Mouse (Mus musculus): ENCODE data around the gene Hoxc10. TPM values are rescaled to one million over a fixed set of nuclear protein-coding genes. Genes with fewer than 3 reads are reported as not detected.

The Hoxc10 gene
- polyA plus RNA-seq, 1 experiment from 2014 or later: 0.25 TPM

DNA sequence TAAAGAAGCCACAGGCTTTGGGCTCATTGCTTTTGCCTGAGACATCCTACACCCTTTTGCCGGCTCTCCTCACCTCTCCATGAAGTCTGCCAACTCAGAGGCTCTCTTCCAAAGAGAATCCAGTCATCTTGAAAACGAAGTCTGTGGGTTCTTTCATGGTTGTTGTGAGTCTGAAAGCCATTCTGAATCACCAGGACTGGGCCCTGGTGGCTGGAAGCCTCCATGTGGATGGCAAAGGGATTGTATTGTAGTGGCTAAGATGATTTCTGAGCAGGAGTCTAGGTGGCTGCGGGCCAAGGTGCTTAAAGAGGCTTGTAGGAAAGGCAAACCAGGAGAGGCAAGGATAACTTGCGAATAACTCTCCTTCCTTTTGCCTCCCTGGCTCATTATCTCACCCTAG, 35.6 kb downstream of the Hoxc10 start:
- peaks cover 100% of the 10 kb centered on the region for H3K27me3 ChIP-seq (replicated peaks; ENCODE audit: control insufficient read depth, insufficient read depth, low read length)
- H3K4me2 ChIP-seq (replicated peaks; ENCODE audit: low read depth): peak overlapping the region; percentile 66; the same call in 1 of the 2 replicates
- 0 out of 2 replicates have a peak, but pooled peaks have one; percentile 16 for TF ChIP-seq CTCF (IDR thresholded peaks at IDR 0.05; ENCODE audit: low read depth)
- H3K9ac ChIP-seq (ENCODE audit: low read depth, low read length): no peak overlapping the region
- no peak overlapping the region for H3K27ac ChIP-seq (ENCODE audit: low read depth, low read length)
- no peaks in the 10 kb centered on the region for H3K36me3 ChIP-seq (ENCODE audit: control insufficient read depth, insufficient read depth)
- H3K4me3 ChIP-seq (ENCODE audit: low read depth, low read length): no peak overlapping the region
- 0 out of 2 replicates have a peak, but pooled peaks cover 2% of the 10 kb centered on the region for H3K9me3 ChIP-seq (ENCODE audit: control insufficient read depth)
- no peak for ATAC-seq
- WGBS: 24% methylated on average over 4 of the region's 4 CpGs
- no peaks in the 10 kb centered on the region for H3K4me1 ChIP-seq (replicated peaks; ENCODE audit: control insufficient read depth, insufficient read depth, low read length)

DNA sequence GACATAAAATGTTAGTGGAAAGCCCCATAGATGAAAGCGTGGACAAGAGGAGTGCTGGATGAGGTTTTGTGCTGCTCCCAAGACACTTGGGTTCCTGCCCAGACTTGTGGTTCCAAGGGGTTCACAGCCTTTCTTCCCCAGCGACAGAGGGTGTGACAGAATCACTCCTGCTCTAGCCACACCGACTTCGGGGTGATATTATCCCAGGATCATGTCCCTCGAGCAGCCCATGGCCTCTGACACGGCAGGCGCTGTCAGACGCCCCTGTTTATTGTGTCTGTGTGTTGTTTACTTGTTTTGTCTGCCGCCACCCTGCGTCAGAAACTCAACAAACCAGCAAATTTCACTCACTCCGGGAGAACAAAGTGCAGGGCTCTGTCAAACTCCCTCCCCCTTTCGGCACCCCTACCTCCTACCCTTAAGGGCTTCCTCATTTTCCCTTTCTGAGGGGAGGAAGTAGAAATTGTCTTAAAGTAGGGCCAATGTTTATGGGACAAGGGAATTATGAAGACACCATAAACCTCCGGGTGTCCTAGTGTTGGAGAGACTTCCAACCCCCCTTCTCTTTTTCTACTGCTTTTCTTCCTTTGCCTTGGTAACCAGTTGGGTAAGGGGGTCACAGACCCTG, 36.3 kb downstream of the Hoxc10 start:
- peak overlapping the region; percentile 30 for H3K4me2 ChIP-seq (replicated peaks; ENCODE audit: low read depth)
- H3K4me3 ChIP-seq (ENCODE audit: low read depth, low read length): no peak overlapping the region
- no peaks in the 10 kb centered on the region for H3K9me3 ChIP-seq (ENCODE audit: control insufficient read depth)
- H3K4me1 ChIP-seq (replicated peaks; ENCODE audit: control insufficient read depth, insufficient read depth, low read length): 0 out of 2 replicates have a peak, but pooled peaks cover 2% of the 10 kb centered on the region
- no peak for TF ChIP-seq CTCF (IDR thresholded peaks at IDR 0.05; ENCODE audit: low read depth)
- peaks cover 100% of the 10 kb centered on the region for H3K27me3 ChIP-seq (replicated peaks; ENCODE audit: control insufficient read depth, insufficient read depth, low read length)
- no peaks in the 10 kb centered on the region for H3K36me3 ChIP-seq (ENCODE audit: control insufficient read depth, insufficient read depth)
- WGBS: 9% methylated on average over 13 of the region's 13 CpGs
- ATAC-seq: no peak
- no peak overlapping the region for H3K9ac ChIP-seq (ENCODE audit: low read depth, low read length)
- no peak overlapping the region; the same call in 1 of the 2 replicates for H3K27ac ChIP-seq (ENCODE audit: low read depth, low read length)

DNA sequence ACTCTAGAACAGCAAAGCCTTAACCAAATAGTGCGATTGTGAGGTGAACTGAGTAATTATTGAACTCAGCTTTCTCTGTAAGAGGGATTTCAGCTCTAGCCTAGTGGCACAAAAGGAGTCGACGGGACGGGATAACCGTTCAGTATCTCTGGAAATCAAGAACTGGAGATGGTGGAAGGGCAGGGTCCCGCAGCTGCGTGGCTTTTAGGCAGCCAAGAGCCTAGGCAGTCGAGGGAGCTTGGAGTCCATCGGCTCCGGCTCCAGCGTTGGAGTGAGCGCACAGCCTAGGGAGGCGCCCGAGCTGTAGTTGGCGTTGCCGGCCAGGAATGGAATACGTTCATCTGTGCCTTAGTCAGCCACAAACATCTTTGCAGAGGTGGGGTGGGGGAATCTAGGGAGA, 38.7 kb downstream of the Hoxc10 start:
- no peak for TF ChIP-seq CTCF (IDR thresholded peaks at IDR 0.05; ENCODE audit: low read depth)
- Histone ChIP-seq H3K27me3 (replicated peaks; ENCODE audit: control insufficient read depth, insufficient read depth, low read length) (peaks cover 99% of the 10 kb centered on the region), H3K4me2 (replicated peaks; ENCODE audit: low read depth) (peak overlapping the region; percentile 44), H3K4me3 (ENCODE audit: low read depth, low read length) (no peak overlapping the region), H3K9ac (ENCODE audit: low read depth, low read length) (no peak overlapping the region), H3K36me3 (ENCODE audit: control insufficient read depth, insufficient read depth) (no peaks in the 10 kb centered on the region), H3K9me3 (ENCODE audit: control insufficient read depth) (no peaks in the 10 kb centered on the region), H3K27ac (ENCODE audit: low read depth, low read length) (no peak overlapping the region), H3K4me1 (replicated peaks; ENCODE audit: control insufficient read depth, insufficient read depth, low read length) (0 out of 2 replicates have a peak, but pooled peaks cover 2% of the 10 kb centered on the region)
- WGBS: 2% methylated on average over 17 of the region's 17 CpGs
- no peak for ATAC-seq

DNA sequence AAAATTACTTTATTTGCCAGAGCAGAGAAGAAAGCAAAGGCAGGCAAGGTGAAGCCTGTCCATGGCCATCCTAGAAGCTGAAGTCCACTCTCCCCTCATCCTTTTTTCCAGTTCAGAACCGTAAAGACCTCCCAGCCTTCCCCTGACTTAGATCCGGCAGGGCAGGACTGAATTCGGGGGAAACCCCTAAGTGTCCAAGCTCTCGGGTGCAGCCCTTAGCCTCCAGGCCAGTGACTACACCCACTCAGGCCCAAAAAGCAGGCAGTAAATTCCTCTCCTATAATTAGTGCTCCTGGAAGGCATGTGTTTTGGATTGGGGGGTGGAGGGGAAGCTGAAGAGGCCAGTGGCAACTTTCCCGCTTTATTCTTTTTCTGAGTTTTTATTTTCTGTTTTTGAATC, 39.2 kb downstream of the Hoxc10 start:
- Histone ChIP-seq H3K9ac (ENCODE audit: low read depth, low read length) (no peak overlapping the region), H3K27ac (ENCODE audit: low read depth, low read length) (no peak overlapping the region), H3K27me3 (replicated peaks; ENCODE audit: control insufficient read depth, insufficient read depth, low read length) (peaks cover 99% of the 10 kb centered on the region), H3K4me3 (ENCODE audit: low read depth, low read length) (no peak overlapping the region), H3K4me1 (replicated peaks; ENCODE audit: control insufficient read depth, insufficient read depth, low read length) (0 out of 2 replicates have a peak, but pooled peaks cover 2% of the 10 kb centered on the region), H3K36me3 (ENCODE audit: control insufficient read depth, insufficient read depth) (no peaks in the 10 kb centered on the region), H3K4me2 (replicated peaks; ENCODE audit: low read depth) (peak overlapping the region; percentile 44), H3K9me3 (ENCODE audit: control insufficient read depth) (no peaks in the 10 kb centered on the region)
- WGBS: 3% methylated on average over 5 of the region's 5 CpGs
- no peak for TF ChIP-seq CTCF (IDR thresholded peaks at IDR 0.05; ENCODE audit: low read depth)
- no peak for ATAC-seq

DNA sequence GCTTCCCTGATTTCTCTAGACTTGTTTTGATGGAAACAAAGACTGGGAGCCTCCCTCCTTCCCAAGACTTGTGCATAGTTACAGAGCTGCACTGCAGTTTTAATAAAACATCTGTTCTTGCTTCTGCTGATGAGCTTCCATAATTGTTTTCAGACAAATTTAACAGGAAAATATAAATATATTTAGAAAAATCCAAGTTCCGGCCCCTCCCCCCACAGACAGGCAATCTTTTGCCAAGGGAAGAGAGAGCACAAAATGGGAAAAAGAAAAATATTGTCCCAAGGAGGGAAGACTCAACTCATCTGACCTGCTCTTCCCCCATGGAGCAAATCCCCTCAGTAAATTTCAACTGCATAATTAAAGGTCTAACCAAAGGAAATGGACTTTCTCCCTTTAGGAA, 39.7 kb downstream of the Hoxc10 start:
- H3K9me3 ChIP-seq (ENCODE audit: control insufficient read depth): no peaks in the 10 kb centered on the region
- H3K27me3 ChIP-seq (replicated peaks; ENCODE audit: control insufficient read depth, insufficient read depth, low read length): peaks cover 99% of the 10 kb centered on the region
- ATAC-seq: no peak
- no peak overlapping the region for H3K9ac ChIP-seq (ENCODE audit: low read depth, low read length)
- 0 out of 2 replicates have a peak, but pooled peaks cover 2% of the 10 kb centered on the region for H3K4me1 ChIP-seq (replicated peaks; ENCODE audit: control insufficient read depth, insufficient read depth, low read length)
- H3K27ac ChIP-seq (ENCODE audit: low read depth, low read length): no peak overlapping the region
- no peaks in the 10 kb centered on the region for H3K36me3 ChIP-seq (ENCODE audit: control insufficient read depth, insufficient read depth)
- peak overlapping the region; percentile 44 for H3K4me2 ChIP-seq (replicated peaks; ENCODE audit: low read depth)
- no peak for TF ChIP-seq CTCF (IDR thresholded peaks at IDR 0.05; ENCODE audit: low read depth)
- H3K4me3 ChIP-seq (ENCODE audit: low read depth, low read length): no peak overlapping the region
- WGBS: 28% methylated on average over 1 of the region's 1 CpGs

DNA sequence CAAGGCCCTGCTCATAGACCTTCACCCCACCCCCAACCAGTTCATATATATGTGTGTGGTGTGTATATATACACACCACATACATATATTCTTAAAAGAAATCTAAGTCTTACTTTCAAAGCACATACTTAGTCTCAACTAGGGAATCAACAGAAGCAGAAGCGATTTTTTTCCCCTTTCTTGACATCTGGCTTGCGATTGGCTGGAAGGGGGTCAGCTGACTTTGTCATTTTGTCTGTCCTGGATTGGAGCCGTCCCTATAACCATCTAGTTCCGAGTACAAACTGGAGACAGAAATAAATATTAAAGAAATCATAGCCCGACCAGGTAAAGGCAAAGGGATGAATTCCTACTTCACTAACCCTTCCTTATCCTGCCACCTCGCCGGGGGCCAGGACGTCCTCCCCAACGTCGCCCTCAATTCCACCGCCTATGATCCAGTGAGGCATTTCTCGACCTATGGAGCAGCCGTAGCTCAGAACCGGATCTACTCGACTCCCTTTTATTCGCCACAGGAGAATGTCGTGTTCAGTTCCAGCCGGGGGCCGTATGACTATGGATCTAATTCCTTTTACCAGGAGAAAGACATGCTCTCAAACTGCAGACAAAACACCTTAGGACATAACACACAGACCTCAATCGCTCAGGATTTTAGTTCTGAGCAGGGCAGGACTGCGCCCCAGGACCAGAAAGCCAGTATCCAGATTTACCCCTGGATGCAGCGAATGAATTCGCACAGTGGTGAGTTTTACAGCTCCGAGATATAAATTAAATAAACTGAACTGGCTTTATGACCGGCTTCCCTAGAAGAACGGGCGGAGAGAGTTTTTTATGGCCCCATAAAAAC, 42.9 kb downstream of the Hoxc10 start:
- Histone ChIP-seq H3K36me3 (ENCODE audit: control insufficient read depth, insufficient read depth) (no peaks in the 10 kb centered on the region), H3K4me3 (ENCODE audit: low read depth, low read length) (peak overlapping the region; percentile 27), H3K9ac (ENCODE audit: low read depth, low read length) (0 out of 2 replicates have a peak overlapping the region, but pooled peaks have one; percentile 48), H3K27me3 (replicated peaks; ENCODE audit: control insufficient read depth, insufficient read depth, low read length) (peaks cover 97% of the 10 kb centered on the region), H3K27ac (ENCODE audit: low read depth, low read length) (peak overlapping the region; percentile 9; the same call in 1 of the 2 replicates), H3K4me1 (replicated peaks; ENCODE audit: control insufficient read depth, insufficient read depth, low read length) (0 out of 2 replicates have a peak, but pooled peaks cover 2% of the 10 kb centered on the region), H3K9me3 (ENCODE audit: control insufficient read depth) (no peaks in the 10 kb centered on the region), H3K4me2 (replicated peaks; ENCODE audit: low read depth) (peak overlapping the region; percentile 49)
- 2% methylated on average over 27 of the region's 27 CpGs for WGBS
- TF ChIP-seq CTCF (IDR thresholded peaks at IDR 0.05; ENCODE audit: low read depth): no peak
- ATAC-seq: no peak

All from intestine, postnatal 0 days (tissue).